Mouse (Mus musculus): ENCODE data around the gene Maml3. TPM values are rescaled to one million over a fixed set of nuclear protein-coding genes. Genes with fewer than 3 reads are reported as not detected.

The Maml3 gene
- total RNA-seq, 2 experiments from 2014 or later: 7.4 to 8.5 TPM

DNA sequence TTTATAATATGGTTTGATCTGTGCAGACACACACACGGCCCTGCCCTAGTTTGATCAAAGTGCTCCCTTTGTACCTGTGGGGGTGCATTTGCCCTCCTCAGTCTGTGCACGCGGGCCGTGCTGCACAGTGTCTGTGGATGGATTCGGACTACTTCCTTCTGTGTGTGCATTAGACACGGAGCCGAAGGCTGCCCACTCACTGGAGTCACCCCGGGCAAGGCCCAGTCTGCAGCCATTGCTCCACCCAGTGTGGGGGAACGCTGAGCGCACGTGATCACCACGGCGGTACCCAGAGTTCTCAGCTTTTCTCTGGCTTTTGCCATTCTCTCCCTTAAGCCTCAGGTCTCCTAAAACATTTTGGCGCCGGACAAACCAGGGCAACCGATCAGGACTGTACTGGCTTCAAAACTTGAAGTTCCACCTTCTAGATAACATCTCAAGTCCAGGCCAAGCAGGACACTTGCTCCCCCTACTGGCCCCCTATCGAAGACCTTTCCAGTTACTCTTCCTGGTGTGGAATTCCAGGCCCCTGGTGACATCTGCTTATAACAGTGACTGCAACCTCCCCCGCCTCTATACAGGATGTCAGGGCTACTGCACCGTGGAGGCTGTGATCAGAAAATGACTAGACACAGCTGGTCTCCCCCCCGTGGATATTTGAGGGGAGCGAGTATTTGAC is 431.3 kb downstream of the Maml3 start:
- DNase-seq (ENCODE audit: low spot score in 2 of 2): peak in 1 of 2 experiments; percentile 24

DNA sequence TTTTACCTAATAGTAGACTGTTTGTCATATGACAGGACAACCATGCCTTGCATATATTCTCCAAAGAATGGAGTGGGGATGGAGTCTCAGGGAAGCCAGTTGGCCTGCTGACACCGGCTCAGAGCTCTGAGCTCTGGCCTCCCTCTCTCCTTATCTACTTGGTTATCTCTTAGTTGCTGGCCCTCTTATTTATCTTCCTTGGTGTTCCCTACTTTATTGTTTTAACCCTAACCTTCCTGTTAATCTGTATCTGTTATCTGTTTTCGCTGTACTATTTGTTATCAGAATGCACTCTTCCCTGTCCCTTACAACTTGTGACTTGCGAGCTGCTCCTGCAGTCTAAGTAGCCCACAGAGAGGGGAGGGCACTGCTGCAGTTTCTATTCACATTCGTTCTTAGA is 432.2 kb downstream of the Maml3 start:
- no peak for DNase-seq (ENCODE audit: low spot score in 2 of 2)

DNA sequence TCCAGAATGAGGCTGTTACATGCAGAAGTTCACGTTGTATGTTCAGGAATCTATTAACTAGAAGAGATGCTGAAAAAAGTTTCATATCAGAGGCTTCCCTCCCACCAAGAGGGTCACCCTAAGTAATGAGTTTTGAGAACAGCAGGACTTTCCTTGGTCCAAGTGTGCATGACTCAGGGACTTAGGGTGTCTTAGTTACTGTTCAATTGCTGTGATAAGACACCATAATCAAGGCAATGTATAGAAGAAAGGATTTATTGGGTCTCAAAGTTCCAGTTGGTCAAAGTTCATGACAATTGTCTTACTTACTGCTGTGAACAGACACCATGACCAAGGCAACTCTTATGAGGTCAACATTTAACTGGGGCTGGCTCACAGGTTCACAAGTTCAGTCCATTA is 433.8 kb downstream of the Maml3 start:
- no peak for DNase-seq (ENCODE audit: low spot score in 2 of 2)

DNA sequence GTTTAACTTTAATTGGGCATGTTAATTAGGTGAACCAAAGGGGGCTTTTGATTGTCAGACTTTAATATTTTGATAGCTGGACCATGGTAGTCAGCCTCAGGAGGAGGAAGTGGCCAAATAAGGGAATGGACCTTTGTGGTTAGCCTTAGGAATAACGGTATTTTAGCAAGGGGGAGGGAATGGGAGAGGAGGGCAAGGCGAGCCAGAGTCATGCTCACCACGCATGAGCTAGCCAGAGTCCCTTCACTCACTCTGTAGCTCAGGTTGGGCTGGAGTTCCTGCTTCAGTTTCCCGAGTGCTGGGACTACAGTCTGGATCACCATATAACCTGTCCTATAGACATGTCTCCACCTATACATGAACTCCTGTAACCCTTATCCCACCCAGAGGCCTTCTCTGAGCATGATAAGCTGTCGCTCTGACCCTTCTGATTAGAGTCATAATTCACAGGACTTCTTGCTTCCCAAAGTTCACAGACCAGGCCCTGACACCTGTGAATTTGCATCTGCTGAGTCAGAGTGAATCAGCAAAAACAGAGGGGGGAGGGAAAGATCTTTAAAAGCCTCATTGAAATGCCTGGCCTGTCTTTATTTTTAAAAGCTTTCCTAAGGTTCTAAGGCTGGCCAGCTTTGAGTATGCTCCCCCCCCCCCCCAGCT is 434.3 kb downstream of the Maml3 start:
- DNase-seq (ENCODE audit: low spot score in 2 of 2): no peak

DNA sequence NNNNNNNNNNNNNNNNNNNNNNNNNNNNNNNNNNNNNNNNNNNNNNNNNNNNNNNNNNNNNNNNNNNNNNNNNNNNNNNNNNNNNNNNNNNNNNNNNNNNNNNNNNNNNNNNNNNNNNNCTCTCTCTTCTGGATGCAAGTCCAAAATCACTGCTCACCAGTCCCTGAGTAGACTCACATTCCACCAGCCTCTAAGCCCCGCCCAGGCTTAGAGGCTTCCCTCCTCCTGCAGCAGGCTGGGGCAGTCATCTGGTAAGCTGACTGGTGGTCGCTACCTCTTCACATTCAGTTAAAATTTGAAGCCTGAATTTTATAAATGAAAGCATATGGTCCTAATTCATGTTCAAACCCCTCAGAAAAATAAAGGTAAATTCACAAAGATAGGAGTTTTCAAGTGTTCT is 436.3 kb downstream of the Maml3 start:
- no peak for DNase-seq (ENCODE audit: low spot score in 2 of 2)

DNA sequence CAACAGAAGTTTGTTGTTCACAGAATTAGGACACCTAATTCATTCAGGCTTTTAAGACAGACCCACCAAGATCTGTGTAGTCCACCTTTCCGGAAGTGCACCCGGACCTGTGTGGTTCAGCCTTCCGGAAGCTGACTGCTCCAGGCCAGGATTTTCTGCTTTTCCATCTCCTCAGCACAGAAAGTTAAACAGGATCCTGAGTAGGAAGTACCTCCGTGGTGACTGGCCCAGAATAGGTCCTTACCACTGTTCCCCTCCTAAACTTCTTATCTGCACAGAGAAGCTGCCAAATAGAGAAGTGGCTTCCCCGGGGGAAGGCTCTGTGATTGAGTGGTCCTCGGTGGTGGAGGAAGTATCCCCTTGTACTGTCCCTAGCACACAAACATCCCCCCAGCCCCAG is 442.3 kb downstream of the Maml3 start:
- DNase-seq (ENCODE audit: low spot score in 2 of 2): no peak

DNA sequence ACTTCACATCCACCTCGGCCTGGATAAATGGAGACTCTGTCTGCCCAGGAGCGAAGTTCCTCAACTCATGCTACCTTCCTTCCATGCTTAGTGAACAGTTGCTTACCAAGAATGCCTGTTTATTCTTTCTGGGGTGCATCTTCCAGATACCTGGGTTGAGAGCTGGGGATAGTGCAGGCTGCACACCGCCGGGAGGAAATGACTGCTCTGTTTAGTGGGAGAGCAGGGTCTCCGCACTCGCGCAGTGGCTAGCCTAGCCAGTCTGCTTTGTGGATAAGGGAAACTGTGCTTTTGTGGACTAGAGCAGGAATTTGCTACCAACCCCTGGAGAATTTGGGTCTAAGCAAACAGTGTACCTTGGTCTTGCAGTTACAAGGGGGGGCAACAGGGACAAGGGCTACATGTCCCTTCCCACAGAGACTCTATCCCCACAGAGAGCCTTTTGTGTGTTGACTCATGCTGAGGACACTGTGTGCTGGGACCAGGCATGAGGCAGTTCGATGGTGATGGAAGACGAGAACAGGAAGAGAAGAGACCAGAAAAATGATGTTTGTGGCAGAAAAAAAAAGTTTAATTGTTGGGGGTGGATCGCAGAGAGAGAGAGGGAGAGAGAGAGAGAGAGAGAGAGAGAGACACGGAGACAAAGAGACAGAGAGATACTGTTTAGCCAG is 442.9 kb downstream of the Maml3 start:
- DNase-seq (ENCODE audit: low spot score in 2 of 2): no peak

DNA sequence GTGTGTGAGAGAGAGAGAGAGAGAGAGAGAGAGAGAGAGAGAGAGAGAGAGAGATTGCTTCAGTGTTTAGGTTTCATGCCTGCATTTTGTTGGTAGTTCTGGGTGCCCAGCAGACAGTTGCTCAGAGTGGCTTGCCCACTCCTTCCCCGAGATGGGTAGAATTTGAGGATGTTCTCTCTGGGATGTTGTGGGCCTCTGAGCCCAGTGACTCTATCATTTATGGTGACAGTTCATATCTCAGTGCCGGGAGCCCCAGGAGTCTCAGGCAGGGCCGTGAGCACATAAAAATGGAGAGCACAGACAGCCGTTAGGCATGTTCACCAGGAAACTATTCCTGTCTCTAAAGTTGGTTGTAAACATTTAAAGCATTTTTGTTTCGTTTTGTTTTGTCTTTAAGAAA is 443.5 kb downstream of the Maml3 start:
- DNase-seq (ENCODE audit: low spot score in 2 of 2): no peak

DNA sequence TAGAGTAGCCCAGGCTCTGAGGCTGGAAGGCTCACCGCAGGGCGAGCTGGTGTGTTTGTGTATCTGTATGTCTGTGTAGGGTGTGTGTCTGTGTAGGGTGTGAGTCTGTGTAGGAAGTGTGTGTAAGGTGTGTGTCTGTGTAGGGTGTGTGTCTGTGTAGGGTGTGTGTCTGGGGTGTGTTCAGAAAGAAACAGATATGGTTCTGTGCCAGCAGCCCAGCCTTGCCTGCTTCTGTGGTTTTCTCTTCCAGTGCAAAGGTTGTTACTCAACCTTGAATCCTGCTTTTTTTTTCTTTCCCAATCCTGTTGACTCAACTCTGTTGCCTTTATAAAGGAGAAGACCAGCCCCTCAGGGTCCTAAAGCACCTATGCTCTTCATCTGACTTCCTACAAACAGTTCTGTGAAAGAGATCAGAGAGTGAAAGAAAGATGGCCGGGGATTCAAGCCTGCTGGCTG is 444.0 kb downstream of the Maml3 start:
- no peak for DNase-seq (ENCODE audit: low spot score in 2 of 2)

DNA sequence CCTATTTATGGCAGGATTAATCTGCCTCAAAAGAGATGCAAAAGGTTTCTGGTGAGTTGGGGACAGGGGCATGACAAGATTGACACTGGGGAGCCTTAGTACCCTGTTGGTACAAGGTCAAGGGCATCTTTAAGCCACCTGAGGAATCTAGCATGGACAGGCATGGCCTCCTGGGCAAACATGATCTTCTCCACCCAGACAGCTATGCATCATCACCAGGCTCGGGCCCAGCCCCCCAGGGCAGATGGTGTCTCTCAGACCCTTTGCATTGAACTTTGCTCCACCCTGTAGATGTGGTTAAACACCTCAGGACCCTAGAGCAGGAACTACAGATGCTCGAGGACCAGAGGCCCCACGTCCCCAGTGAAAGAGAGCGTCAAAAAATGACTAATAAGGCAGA is 444.8 kb downstream of the Maml3 start, which contains the start of gene Mgst2:
Gene Mgst2 (plus strand): TSS at position 301 of the 400 bp plus-strand sequence.
- DNase-seq (ENCODE audit: low spot score in 2 of 2): no peak

DNA sequence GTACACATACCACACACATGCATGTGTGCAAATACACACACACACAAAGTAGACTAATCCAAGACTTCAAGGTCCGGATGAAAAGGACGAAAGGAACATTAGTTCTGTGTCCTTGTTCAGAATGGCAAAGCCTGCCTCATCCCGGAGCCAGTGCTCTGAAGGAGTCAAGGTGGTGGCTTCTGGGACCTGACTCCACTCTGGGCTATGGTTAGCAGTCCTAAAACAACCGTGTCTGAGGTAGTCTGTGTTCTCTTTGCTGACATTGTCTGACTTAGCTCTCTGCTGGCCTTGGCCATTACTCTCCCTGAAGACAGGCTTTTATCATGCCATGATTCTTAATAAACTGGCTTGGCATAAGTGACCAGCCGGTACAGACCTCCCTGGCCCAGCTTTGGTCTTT is 445.5 kb downstream of the Maml3 start:
- DNase-seq (ENCODE audit: low spot score in 2 of 2): no peak

DNA sequence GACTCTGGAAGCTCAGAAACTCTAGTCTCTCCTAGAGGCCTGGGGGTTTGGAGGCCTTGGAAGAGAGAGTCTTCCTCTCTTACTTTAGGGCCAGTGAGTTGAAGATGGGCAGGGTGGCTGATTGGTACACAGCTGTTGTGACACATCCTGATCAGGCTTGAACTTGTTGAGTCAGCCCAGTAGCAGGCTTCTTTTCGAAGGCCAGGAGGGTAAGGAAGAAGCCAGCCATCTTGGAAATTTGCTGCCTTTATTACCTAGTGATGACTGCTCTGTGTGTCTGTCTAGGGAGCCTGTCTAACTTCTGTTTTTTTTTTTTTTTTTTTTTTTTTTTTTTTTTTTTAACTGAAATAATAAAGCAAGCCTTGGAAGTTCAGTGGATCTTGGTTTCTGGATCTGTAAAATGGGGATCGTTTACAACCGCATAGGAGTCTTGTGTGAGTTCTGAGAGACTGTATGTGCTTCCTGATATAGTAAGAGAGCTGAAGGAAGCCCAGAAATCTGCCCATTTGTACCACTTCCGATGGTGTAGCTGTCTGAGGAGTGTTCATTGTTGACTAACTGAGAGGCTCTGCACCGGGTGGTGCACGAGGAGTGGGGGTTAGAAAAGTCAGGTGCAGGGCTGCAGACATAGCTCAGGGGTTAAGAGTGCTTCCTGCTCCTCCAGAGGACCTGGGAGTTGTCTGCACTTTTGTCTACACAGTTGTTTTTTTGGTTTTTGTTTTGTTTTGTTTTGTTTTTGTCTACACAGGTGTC is 450.4 kb downstream of the Maml3 start:
- DNase-seq (ENCODE audit: low spot score in 2 of 2): no peak

DNA sequence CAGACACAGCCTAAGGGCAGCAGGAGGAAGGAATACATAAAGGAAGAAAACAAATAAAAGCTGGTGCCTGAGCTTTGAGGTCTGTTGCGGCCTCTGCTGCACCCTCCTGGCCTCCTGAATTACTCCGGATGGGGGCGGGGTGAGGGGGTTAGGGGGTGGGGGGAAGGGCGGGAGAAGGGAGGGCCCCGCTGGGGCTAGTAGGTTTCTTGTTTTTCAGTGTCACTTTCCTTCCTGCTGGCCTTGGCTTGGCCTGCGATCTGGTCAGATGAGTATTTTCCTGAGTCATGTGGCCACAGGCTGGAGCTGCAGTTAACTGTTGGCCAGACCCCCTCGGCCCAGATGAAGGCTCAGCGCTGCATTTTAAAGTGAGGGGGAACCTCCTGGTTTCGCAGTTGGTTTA is 452.2 kb downstream of the Maml3 start:
- DNase-seq (ENCODE audit: low spot score in 2 of 2): no peak

DNA sequence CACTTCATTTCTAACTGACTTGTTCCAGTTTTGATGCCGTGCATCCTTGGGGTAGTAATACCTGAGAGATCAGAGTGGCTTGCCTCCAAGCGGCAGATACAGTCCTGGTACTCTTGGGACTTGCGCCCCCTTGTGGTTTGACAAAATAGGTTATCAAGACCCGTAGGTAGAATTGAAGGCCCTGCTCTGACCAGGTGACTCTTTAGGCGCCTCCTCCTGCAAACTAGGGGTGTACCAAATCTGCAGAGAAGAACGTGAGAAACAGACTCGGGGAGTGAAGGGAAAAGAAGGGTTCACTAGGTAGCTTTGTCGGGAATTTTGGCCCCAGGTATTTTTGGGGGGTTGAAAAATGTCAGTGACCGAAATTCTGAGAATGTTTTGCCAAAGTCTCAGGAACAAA is 452.6 kb downstream of the Maml3 start:
- peak; percentile 64 to 83 for DNase-seq (ENCODE audit: low spot score in 2 of 2)

DNA sequence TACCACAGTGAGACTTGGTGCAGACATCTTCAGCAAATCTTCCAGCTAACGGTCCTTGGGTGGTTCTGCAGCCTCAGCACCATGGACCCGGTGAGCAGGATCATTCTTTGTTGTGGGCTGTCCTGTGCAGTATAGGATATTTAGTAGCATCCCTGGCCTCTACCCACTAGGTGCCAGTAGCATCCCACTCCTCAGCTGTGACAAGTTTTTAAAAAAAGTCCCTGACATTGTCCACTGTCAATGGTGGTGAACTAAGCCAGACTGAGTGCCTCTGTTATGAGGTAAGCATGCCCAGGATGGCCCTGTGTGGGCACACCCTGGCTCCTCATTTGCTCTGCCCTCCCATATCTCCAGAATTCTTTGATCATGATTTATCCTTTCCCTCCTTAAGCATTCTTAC is 453.7 kb downstream of the Maml3 start:
- no peak for DNase-seq (ENCODE audit: low spot score in 2 of 2)

DNA sequence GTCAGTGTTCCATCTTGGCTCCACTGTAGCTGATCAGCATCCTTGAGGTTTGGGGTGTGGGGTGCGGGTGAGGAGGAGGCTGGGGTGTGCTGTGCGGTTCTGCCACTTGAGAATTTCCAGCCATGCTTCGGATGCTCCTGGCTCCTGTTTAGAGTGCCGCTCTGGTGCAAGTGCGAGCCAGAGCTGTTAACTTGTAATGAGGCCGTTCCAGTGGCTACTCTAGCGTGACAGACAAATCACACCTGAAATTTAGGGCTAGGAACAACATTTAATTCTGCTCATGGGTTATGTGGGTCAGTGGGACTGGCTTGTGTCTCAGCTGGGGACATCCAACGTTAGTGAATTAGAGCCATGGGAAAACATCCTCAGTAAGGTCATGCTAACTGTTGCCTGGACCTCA is 454.9 kb downstream of the Maml3 start:
- DNase-seq (ENCODE audit: low spot score in 2 of 2): no peak

DNA sequence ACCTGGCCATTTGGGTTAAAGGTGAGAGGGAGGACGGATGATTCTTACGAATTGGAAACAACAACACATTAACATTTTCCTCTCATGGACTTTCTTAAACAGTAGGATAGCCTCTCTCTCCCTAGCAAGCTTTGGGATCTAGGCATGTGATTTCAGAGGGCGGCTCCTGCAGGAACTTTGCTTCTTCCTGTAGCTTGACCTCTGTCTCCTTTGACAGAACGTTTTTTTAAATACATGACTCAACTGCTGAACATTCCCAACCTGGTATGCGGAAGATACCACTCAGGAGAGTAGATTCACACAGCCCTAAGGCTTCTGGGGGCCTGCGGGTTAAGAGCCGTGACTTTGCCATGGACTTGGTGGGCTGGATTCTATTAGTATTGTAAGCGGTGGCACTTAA is 455.4 kb downstream of the Maml3 start:
- no peak for DNase-seq (ENCODE audit: low spot score in 2 of 2)

DNA sequence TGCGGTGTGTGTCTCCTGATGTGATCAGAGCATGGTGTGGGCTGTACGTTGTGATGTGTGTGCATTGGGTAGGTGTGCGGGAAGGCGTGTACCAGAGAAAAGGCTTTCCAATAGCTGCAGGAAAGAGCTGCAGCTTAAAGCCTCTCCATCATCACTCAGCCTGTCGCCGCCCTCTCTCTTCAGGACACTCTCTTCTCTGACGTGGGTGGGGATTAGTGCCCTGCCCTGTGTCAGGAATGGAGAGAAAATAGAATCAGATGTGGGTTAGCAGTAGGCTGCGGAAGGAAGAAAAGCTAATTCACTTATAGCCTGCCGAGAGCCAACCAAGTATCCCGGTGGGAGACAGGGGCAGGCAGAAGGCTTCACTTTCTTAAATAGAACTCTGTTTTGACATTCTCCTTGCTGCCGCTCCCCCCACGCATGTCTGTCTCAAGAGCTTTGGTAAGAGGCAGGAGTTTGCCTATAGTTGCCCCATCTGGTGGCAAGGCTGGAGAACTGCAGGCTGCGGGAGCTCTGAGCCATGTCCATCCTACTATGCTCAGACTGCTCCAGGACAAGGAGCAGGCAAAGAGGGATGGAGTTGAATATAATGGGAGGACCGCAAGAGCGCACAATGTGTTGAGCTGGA is 456.7 kb downstream of the Maml3 start:
- peak; percentile 71 to 86 for DNase-seq (ENCODE audit: low spot score in 2 of 2)

DNA sequence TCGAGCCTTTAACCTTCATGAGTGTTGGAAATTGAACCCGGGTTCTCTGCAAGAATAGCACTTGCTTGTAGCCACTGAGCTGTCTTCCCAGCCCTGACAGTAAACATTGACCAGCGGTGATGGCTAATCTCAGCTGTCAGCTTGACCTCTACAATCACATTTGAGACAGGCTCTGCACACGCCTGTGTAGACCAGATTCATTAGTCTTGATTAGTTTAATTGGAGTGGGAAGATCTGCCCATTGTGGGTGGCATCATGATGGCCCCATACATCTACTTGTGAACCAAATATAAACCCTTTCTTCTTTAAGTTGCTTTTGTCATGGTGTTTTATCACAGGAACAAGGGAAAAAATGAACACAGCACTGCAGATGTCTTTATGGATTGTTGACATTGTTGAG is 457.5 kb downstream of the Maml3 start:
- DNase-seq (ENCODE audit: low spot score in 2 of 2): no peak

DNA sequence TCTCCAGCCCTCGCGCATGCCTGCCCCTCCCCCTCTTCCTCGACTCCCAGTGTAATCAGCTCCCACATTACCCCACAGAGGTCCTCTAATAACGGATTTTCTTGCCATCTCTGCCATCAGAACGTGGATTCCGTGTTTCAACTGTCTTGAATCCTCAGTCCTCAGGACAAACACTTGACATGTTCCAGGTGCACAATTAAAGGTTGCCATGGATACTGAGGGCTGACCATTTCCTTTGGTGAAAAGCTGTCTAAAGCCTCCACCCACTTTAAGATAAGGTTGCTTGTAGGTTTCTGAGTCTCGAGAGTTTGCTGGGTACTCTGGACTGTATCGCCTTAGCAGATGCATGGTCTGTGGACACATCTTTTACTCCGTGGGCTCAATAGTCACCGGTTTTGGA is 458.6 kb downstream of the Maml3 start:
- DNase-seq (ENCODE audit: low spot score in 2 of 2): no peak

DNA sequence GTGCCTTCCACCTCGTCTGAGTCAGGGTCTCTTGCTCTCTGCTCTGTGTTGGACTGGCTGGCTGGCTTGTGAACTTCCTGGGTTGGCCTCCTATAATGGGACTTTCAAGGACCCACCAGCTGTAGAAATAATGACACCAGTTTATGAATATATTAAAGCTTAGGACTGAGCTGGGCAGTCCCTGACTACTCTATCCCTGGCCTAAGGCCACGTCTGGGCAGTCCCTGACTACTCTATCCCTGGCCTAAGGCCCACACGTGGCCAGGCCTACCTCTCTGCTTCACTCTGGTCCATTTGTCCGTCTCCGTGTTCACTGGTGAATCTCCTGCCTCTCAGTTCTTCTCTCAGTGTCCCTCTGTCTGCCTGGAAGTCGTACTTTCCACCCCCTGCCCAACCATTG is 459.4 kb downstream of the Maml3 start:
- DNase-seq (ENCODE audit: low spot score in 2 of 2): no peak

Measured in layer of hippocampus, postnatal 14 days (tissue).